Mouse (Mus musculus) G1E (cell line): ENCODE data around the gene Myt1l. TPM values are rescaled to one million over a fixed set of nuclear protein-coding genes. Genes with fewer than 3 reads are reported as not detected.

ENCODE experiments used
- ATAC-seq: 2 replicates; pipeline ENCODE4 v1.8.0; 2016; ENCODE audit warnings: mild to moderate bottlenecking; ENCODE audit not compliant: insufficient number of reproducible peaks, poor library complexity, low FRiP score, severe bottlenecking; ENCODE audit errors: extremely low read depth
- DNase-seq: peaks from one replicate; pipeline ENCODE4 v3.0.0; 2012; ENCODE audit warnings: low spot score
- H3K27me3 ChIP-seq: 2 replicates; pipeline ENCODE4 v1.6.1; 2012; ENCODE audit warnings: mild to moderate bottlenecking, low read length, inconsistent platforms; ENCODE audit not compliant: insufficient read depth
- H3K36me3 ChIP-seq: replicated peaks from 2 replicates; pipeline ENCODE3; 2012; ENCODE audit warnings: mild to moderate bottlenecking, inconsistent platforms
- H3K4me1 ChIP-seq: 2 replicates; pipeline ENCODE4 v1.6.1; 2012; ENCODE audit warnings: low read depth, low read length, inconsistent platforms, mixed read lengths; ENCODE audit not compliant: insufficient read depth
- H3K4me3 ChIP-seq: 2 replicates; pipeline ENCODE4 v1.5.1; 2012; ENCODE audit warnings: low read depth, mild to moderate bottlenecking, inconsistent platforms, low read length, moderate library complexity, mixed read lengths
- H3K9me3 ChIP-seq: replicated peaks from 2 replicates; pipeline ENCODE4 v1.6.1; 2012; ENCODE audit warnings: inconsistent platforms
- CTCF ChIP-seq: IDR thresholded peaks from 2 replicates; pipeline ENCODE4 v1.5.1; 2012; ENCODE audit warnings: low read depth, low read length, inconsistent platforms, mixed read lengths
- GATA1 ChIP-seq: IDR thresholded peaks from 2 replicates; pipeline ENCODE4 v1.6.1; 2012; ENCODE audit warnings: borderline replicate concordance, low read length, inconsistent platforms, mixed read lengths
- GATA2 ChIP-seq: IDR thresholded peaks from 2 replicates; pipeline ENCODE4 v1.6.1; 2012; ENCODE audit warnings: low read depth, low read length, inconsistent platforms, borderline replicate concordance
- POLR2AphosphoS5 ChIP-seq: IDR thresholded peaks from 2 replicates; pipeline ENCODE4 v1.6.1; 2012; ENCODE audit warnings: low read depth, low read length, inconsistent platforms; ENCODE audit not compliant: insufficient replicate concordance
- TAL1 ChIP-seq: conservative IDR thresholded peaks from 2 replicates; pipeline ENCODE4 v1.6.1; 2012; ENCODE audit warnings: low read depth, low read length, inconsistent platforms, mixed read lengths
- polyA plus RNA-seq: library from polyadenylated mRNA; stranded (reverse); fragments of >175 nt; gene quantifications from 2 replicates; pipeline ENCODE4 v1.2.3, GENCODE M21; 2012
- total RNA-seq, 2 experiments: library from RNA; stranded (forward) in 1 of 2; stranded (reverse) in 1 of 2; fragments of 200-1000 nt in 1 of 2; fragments of >200 nt in 1 of 2; fragmentation: Nextera tagmentation in 1 of 2; gene quantifications; 2 replicates each; pipeline ENCODE4 v1.2.3; 2014 to 2017

Gene Myt1l
- total and polyA plus RNA-seq, 3 experiments = 0.33 TPM; not detected in 2

- Histone ChIP-seq H3K4me3 (no peak overlapping the region), H3K4me1 (no peaks in the 10 kb centered on the region), H3K9me3 (peaks cover 49% of the 10 kb centered on the region), H3K27me3 (no peaks in the 10 kb centered on the region; the same call in 1 of the 2 replicates), H3K36me3 (no peaks in the 10 kb centered on the region)
- no peak for ATAC-seq
- DNase-seq = no peak
- TF ChIP-seq TAL1 (no peak), POLR2AphosphoS5 (no peak), CTCF (no peak), GATA2 (no peak), GATA1 (no peak)
Observed at GRCm38 (mm10) chr12:29831356-29831755, 303.2 kb downstream of the Myt1l start.

GRCm38 (mm10) chr12:29837301-29837791 is 309.2 kb downstream of the Myt1l start:
- Histone ChIP-seq H3K36me3 (no peaks in the 10 kb centered on the region), H3K4me1 (no peaks in the 10 kb centered on the region), H3K9me3 (peaks cover 49% of the 10 kb centered on the region), H3K27me3 (no peaks in the 10 kb centered on the region), H3K4me3 (no peak overlapping the region)
- ATAC-seq (no peak), DNase-seq (no peak)
- no peak for TF ChIP-seq CTCF
- TF ChIP-seq GATA1 = no peak
- TF ChIP-seq TAL1 = no peak
- TF ChIP-seq GATA2 = no peak
- TF ChIP-seq POLR2AphosphoS5 = no peak

- Histone ChIP-seq H3K9me3 (peaks cover 46% of the 10 kb centered on the region), H3K36me3 (no peaks in the 10 kb centered on the region), H3K4me1 (no peaks in the 10 kb centered on the region), H3K4me3 (no peak overlapping the region), H3K27me3 (no peaks in the 10 kb centered on the region)
- TF ChIP-seq POLR2AphosphoS5 (no peak), CTCF (no peak)
- DNase-seq (no peak), ATAC-seq (no peak)
Observed at GRCm38 (mm10) chr12:29838421-29838820, 310.2 kb downstream of the Myt1l start.

GRCm38 (mm10) chr12:29849936-29850335 is 321.8 kb downstream of the Myt1l start:
- Histone ChIP-seq H3K27me3 (no peaks in the 10 kb centered on the region), H3K4me1 (no peaks in the 10 kb centered on the region), H3K36me3 (no peaks in the 10 kb centered on the region), H3K4me3 (no peak overlapping the region), H3K9me3 (peaks cover 67% of the 10 kb centered on the region)
- ATAC-seq (no peak), DNase-seq (no peak)
- TF ChIP-seq CTCF (no peak), TAL1 (no peak), GATA2 (no peak), GATA1 (no peak), POLR2AphosphoS5 (no peak)

GRCm38 (mm10) chr12:29854151-29854585 is 326.0 kb downstream of the Myt1l start:
- DNase-seq = no peak
- H3K4me3 ChIP-seq = no peak overlapping the region
- no peak for ATAC-seq
- H3K4me1 ChIP-seq = no peaks in the 10 kb centered on the region
- no peak for TF ChIP-seq GATA2
- TF ChIP-seq GATA1 = no peak
- no peak for TF ChIP-seq CTCF
- no peak for TF ChIP-seq POLR2AphosphoS5
- TF ChIP-seq TAL1 = no peak
- H3K36me3 ChIP-seq = no peaks in the 10 kb centered on the region
- no peaks in the 10 kb centered on the region for H3K27me3 ChIP-seq
- H3K9me3 ChIP-seq = peaks cover 59% of the 10 kb centered on the region

- Histone ChIP-seq H3K9me3 (peaks cover 58% of the 10 kb centered on the region), H3K36me3 (no peaks in the 10 kb centered on the region), H3K4me3 (no peak overlapping the region), H3K4me1 (no peaks in the 10 kb centered on the region), H3K27me3 (no peaks in the 10 kb centered on the region)
- no peak for ATAC-seq
- no peak for DNase-seq
- TF ChIP-seq TAL1 (no peak), GATA2 (no peak), CTCF (no peak), GATA1 (no peak), POLR2AphosphoS5 (no peak)
Observed at GRCm38 (mm10) chr12:29855007-29855406, 326.8 kb downstream of the Myt1l start.

- H3K4me1 ChIP-seq = no peaks in the 10 kb centered on the region
- peaks cover 46% of the 10 kb centered on the region for H3K9me3 ChIP-seq
- no peaks in the 10 kb centered on the region for H3K27me3 ChIP-seq
- no peak for TF ChIP-seq TAL1
- TF ChIP-seq GATA2 = no peak
- TF ChIP-seq GATA1 = no peak
- no peak for TF ChIP-seq CTCF
- H3K4me3 ChIP-seq = no peak overlapping the region
- ATAC-seq (no peak), DNase-seq (no peak)
- no peaks in the 10 kb centered on the region for H3K36me3 ChIP-seq
Observed at GRCm38 (mm10) chr12:29860986-29861385, 332.8 kb downstream of the Myt1l start.
